Mouse (Mus musculus): Measurements from ENCODE around the gene Me1. TPM values are rescaled to one million over a fixed set of nuclear protein-coding genes. Genes with fewer than 3 reads are reported as not detected.

The Me1 gene
- polyA plus RNA-seq, 1 experiment from 2014 or later, result 8.4 TPM

- 91% methylated on average over 11 of the region's 11 CpGs for WGBS
- Histone ChIP-seq H3K27ac (ENCODE audit: low read depth, low read length) (no peak overlapping the region), H3K4me3 (ENCODE audit: low read length) (no peak overlapping the region), H3K4me2 (replicated peaks; ENCODE audit: low read depth, low read length) (no peak overlapping the region), H3K9ac (ENCODE audit: low read depth, low read length) (no peak overlapping the region), H3K27me3 (ENCODE audit: control insufficient read depth, insufficient read depth, low read length) (no peaks in the 10 kb centered on the region), H3K9me3 (ENCODE audit: control insufficient read depth, low read length) (no peaks in the 10 kb centered on the region; the same call in 1 of the 2 replicates), H3K36me3 (ENCODE audit: control insufficient read depth, insufficient read depth, low read length) (no peaks in the 10 kb centered on the region), H3K4me1 (ENCODE audit: control insufficient read depth, insufficient read depth, low read length) (no peaks in the 10 kb centered on the region)
- no peak for ATAC-seq (ENCODE audit: low FRiP score, low TSS enrichment)
Observed at GRCm38 (mm10) chr9:86587019-86587795, 108.5 kb downstream of the Me1 start.

GRCm38 (mm10) chr9:86583740-86584139, 112.0 kb downstream of the Me1 start:
- peak; percentile 82 for ATAC-seq (ENCODE audit: low FRiP score, low TSS enrichment)
- Histone ChIP-seq H3K27ac (ENCODE audit: low read depth, low read length) (no peak overlapping the region), H3K9ac (ENCODE audit: low read depth, low read length) (no peak overlapping the region), H3K4me1 (ENCODE audit: control insufficient read depth, insufficient read depth, low read length) (no peaks in the 10 kb centered on the region), H3K9me3 (ENCODE audit: control insufficient read depth, low read length) (no peaks in the 10 kb centered on the region), H3K27me3 (ENCODE audit: control insufficient read depth, insufficient read depth, low read length) (no peaks in the 10 kb centered on the region), H3K4me2 (replicated peaks; ENCODE audit: low read depth, low read length) (no peak overlapping the region), H3K4me3 (ENCODE audit: low read length) (no peak overlapping the region), H3K36me3 (ENCODE audit: control insufficient read depth, insufficient read depth, low read length) (no peaks in the 10 kb centered on the region)
- 57% methylated on average over 3 of the region's 3 CpGs for WGBS

- no peaks in the 10 kb centered on the region for H3K27me3 ChIP-seq (ENCODE audit: control insufficient read depth, insufficient read depth, low read length)
- H3K4me1 ChIP-seq (ENCODE audit: control insufficient read depth, insufficient read depth, low read length), result no peaks in the 10 kb centered on the region
- H3K27ac ChIP-seq (ENCODE audit: low read depth, low read length), result no peak overlapping the region
- H3K9me3 ChIP-seq (ENCODE audit: control insufficient read depth, low read length), result no peaks in the 10 kb centered on the region
- H3K9ac ChIP-seq (ENCODE audit: low read depth, low read length), result no peak overlapping the region
- H3K4me2 ChIP-seq (replicated peaks; ENCODE audit: low read depth, low read length), result no peak overlapping the region
- no peak for ATAC-seq (ENCODE audit: low FRiP score, low TSS enrichment)
- H3K4me3 ChIP-seq (ENCODE audit: low read length), result no peak overlapping the region
- H3K36me3 ChIP-seq (ENCODE audit: control insufficient read depth, insufficient read depth, low read length), result no peaks in the 10 kb centered on the region
- WGBS, result 82% methylated on average over 10 of the region's 10 CpGs
Observed at GRCm38 (mm10) chr9:86579657-86580056, 116.1 kb downstream of the Me1 start.

DNA sequence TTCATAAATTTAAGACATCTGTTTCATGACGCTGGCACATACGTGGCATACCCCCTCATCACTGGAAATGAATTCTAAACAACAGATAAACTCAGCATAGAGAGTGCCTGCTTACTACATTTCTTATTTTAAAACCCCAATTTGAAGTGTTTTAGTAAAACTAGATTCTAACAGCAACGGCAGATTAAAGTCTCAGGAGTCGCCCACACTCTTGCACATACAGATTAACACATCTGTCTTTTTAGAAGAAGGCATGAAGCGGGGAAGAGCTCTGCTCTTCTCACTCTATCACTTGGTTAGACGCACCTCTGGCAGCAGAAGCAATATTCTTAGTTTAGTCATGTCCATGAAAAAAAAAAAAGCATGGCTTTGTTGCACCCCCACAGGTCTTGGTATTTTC, 120.6 kb downstream of the Me1 start:
- H3K36me3 ChIP-seq (ENCODE audit: control insufficient read depth, insufficient read depth, low read length), result no peaks in the 10 kb centered on the region
- H3K4me1 ChIP-seq (ENCODE audit: control insufficient read depth, insufficient read depth, low read length), result peaks cover 8% of the 10 kb centered on the region; the same call in 1 of the 2 replicates
- 90% methylated on average over 6 of the region's 6 CpGs for WGBS
- H3K4me3 ChIP-seq (ENCODE audit: low read length), result no peak overlapping the region
- no peak overlapping the region for H3K27ac ChIP-seq (ENCODE audit: low read depth, low read length)
- H3K27me3 ChIP-seq (ENCODE audit: control insufficient read depth, insufficient read depth, low read length), result no peaks in the 10 kb centered on the region
- no peak overlapping the region for H3K4me2 ChIP-seq (replicated peaks; ENCODE audit: low read depth, low read length)
- no peaks in the 10 kb centered on the region for H3K9me3 ChIP-seq (ENCODE audit: control insufficient read depth, low read length)
- ATAC-seq (ENCODE audit: low FRiP score, low TSS enrichment), result no peak
- H3K9ac ChIP-seq (ENCODE audit: low read depth, low read length), result no peak overlapping the region

GRCm38 (mm10) chr9:86573616-86574303, 122.0 kb downstream of the Me1 start:
- H3K4me2 ChIP-seq (replicated peaks; ENCODE audit: low read depth, low read length), result no peak overlapping the region
- no peak overlapping the region for H3K27ac ChIP-seq (ENCODE audit: low read depth, low read length)
- WGBS, result 82% methylated on average over 20 of the region's 20 CpGs
- H3K36me3 ChIP-seq (ENCODE audit: control insufficient read depth, insufficient read depth, low read length), result peaks cover 8% of the 10 kb centered on the region; the same call in 1 of the 2 replicates
- H3K4me3 ChIP-seq (ENCODE audit: low read length), result no peak overlapping the region
- H3K4me1 ChIP-seq (ENCODE audit: control insufficient read depth, insufficient read depth, low read length), result peaks cover 8% of the 10 kb centered on the region; the same call in 1 of the 2 replicates
- no peaks in the 10 kb centered on the region for H3K27me3 ChIP-seq (ENCODE audit: control insufficient read depth, insufficient read depth, low read length)
- no peaks in the 10 kb centered on the region for H3K9me3 ChIP-seq (ENCODE audit: control insufficient read depth, low read length)
- no peak for ATAC-seq (ENCODE audit: low FRiP score, low TSS enrichment)
- H3K9ac ChIP-seq (ENCODE audit: low read depth, low read length), result no peak overlapping the region

GRCm38 (mm10) chr9:86572636-86573291, 123.0 kb downstream of the Me1 start:
- peak overlapping the region; percentile 81; the same call in 1 of the 2 replicates for H3K9ac ChIP-seq (ENCODE audit: low read depth, low read length)
- H3K27ac ChIP-seq (ENCODE audit: low read depth, low read length), result no peak overlapping the region
- H3K4me1 ChIP-seq (ENCODE audit: control insufficient read depth, insufficient read depth, low read length), result peaks cover 8% of the 10 kb centered on the region; the same call in 1 of the 2 replicates
- peak; percentile 1; the same call in 1 of the 2 replicates for ATAC-seq (ENCODE audit: low FRiP score, low TSS enrichment)
- H3K4me2 ChIP-seq (replicated peaks; ENCODE audit: low read depth, low read length), result peak overlapping the region; percentile 100
- peaks cover 16% of the 10 kb centered on the region; the same call in 1 of the 2 replicates for H3K36me3 ChIP-seq (ENCODE audit: control insufficient read depth, insufficient read depth, low read length)
- peak overlapping the region; percentile 72 for H3K4me3 ChIP-seq (ENCODE audit: low read length)
- no peaks in the 10 kb centered on the region for H3K9me3 ChIP-seq (ENCODE audit: control insufficient read depth, low read length)
- H3K27me3 ChIP-seq (ENCODE audit: control insufficient read depth, insufficient read depth, low read length), result no peaks in the 10 kb centered on the region
- 7% methylated on average over 13 of the region's 13 CpGs for WGBS

DNA sequence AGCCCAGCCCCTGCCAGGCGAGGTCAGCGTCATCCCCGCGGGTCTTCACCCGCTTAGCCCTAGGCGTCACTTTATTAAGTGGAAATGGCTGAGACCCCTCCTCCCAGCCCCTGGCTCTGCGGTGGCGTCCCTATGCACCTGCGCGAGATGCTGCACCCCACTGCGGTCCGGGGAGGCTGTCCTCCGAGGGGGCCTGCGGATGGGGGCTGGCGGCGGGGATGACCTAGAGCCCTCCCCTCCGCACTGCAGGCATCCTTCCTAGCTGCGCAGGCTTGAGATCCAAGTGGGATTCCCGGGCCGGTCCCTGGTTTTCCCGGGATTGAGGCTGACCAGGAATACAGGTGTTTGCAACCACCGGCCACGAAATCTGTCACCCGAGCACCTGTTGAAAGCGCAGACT, 123.6 kb downstream of the Me1 start:
- Histone ChIP-seq H3K27me3 (ENCODE audit: control insufficient read depth, insufficient read depth, low read length) (no peaks in the 10 kb centered on the region), H3K4me1 (ENCODE audit: control insufficient read depth, insufficient read depth, low read length) (peaks cover 8% of the 10 kb centered on the region; the same call in 1 of the 2 replicates), H3K4me3 (ENCODE audit: low read length) (peak overlapping the region; percentile 72), H3K9ac (ENCODE audit: low read depth, low read length) (peak overlapping the region; percentile 81), H3K4me2 (replicated peaks; ENCODE audit: low read depth, low read length) (peak overlapping the region; percentile 100), H3K9me3 (ENCODE audit: control insufficient read depth, low read length) (no peaks in the 10 kb centered on the region), H3K27ac (ENCODE audit: low read depth, low read length) (no peak overlapping the region), H3K36me3 (ENCODE audit: control insufficient read depth, insufficient read depth, low read length) (peaks cover 18% of the 10 kb centered on the region; the same call in 1 of the 2 replicates)
- 1% methylated on average over 23 of the region's 25 CpGs for WGBS
- ATAC-seq (ENCODE audit: low FRiP score, low TSS enrichment), result no peak

- Histone ChIP-seq H3K4me2 (replicated peaks; ENCODE audit: low read depth, low read length) (peak within 1 kb of the TSS; percentile 100), H3K9ac (ENCODE audit: low read depth, low read length) (peak within 1 kb of the TSS; percentile 81), H3K9me3 (ENCODE audit: control insufficient read depth, low read length) (no peaks in the 10 kb centered on the region), H3K4me1 (ENCODE audit: control insufficient read depth, insufficient read depth, low read length) (peaks cover 8% of the 10 kb centered on the region; the same call in 1 of the 2 replicates), H3K27me3 (ENCODE audit: control insufficient read depth, insufficient read depth, low read length) (no peaks in the 10 kb centered on the region), H3K27ac (ENCODE audit: low read depth, low read length) (peak within 1 kb of the TSS; percentile 62; the same call in 1 of the 2 replicates), H3K4me3 (ENCODE audit: low read length) (peak within 1 kb of the TSS; percentile 72), H3K36me3 (ENCODE audit: control insufficient read depth, insufficient read depth, low read length) (peaks cover 23% of the 10 kb centered on the region)
- WGBS, result under 1% methylated on average over 59 of the region's 59 CpGs
- peak; percentile 98 for ATAC-seq (ENCODE audit: low FRiP score, low TSS enrichment)
Observed at GRCm38 (mm10) chr9:86571540-86572135, 124.1 kb downstream of the Me1 start, which contains the start of the genes Pgm3 and Rwdd2a. Gene Pgm3, minus strand, starts transcription at chr9:86571842. Gene Rwdd2a, plus strand, starts transcription at chr9:86571991.
